Mouse (Mus musculus) liver, postnatal 0 days (tissue): ENCODE measurements at regions not wholly inside any gene's neighbourhood (a gene's known extent, or its start where the extent isn't known, plus 50 kb on each side); places are given as distances from the start of the nearest gene placed in this dataset.

Experiments used
- CTCF ChIP-seq: sonication (generic); IDR thresholded peaks from 2 replicates; pipeline ENCODE4 v1.5.1; 2016; ENCODE audit warnings: antibody characterized with exemption, low read depth
- EP300 ChIP-seq: IDR thresholded peaks from 2 replicates; pipeline ENCODE4 v1.6.1; 2016; ENCODE audit warnings: antibody characterized with exemption, low read depth, mild to moderate bottlenecking

- TF ChIP-seq CTCF (no peak), EP300 (no peak)
Measured at GRCm38 (mm10) chr17:44397829-44398228, 209.4 kb downstream of the Clic5 start.
